In the genomic region with DNA sequence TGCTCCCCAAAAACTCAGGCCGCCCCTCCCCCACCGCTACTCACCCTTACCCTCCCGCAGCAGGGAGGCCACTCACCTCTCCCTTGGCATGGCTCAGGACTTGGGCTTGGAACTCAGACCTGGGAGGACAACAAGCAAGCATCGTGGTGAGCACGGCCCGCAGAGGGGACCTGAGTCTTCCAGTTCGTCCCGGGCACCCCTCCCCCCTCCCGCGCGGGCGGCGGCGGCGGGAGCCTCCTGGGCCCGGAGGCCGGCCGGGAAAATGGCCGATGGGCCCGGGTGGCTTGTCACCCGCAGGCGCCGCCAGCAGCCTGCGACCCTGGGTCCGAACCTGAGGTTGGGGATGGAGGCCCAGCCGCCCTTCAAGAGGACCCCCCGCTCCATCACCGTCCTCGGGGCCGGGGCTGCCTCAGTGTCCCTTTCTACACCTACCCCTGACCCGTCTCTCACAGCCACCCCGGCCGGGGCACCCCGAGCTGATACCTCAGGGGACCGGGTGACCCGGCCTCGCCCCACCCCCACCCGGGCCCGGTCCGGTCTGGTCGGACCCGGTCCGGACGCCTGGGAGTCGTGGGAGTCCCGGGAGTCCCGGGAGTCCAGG, we compare ENCODE assay signal across 8 mouse cellular contexts. TPM values are rescaled to one million over a fixed set of nuclear protein-coding genes. Genes with fewer than 3 reads are reported as not detected.
DNase-seq lines count a peak whose midpoint lies in the region; ATAC-seq and TF ChIP-seq lines count a peak whose summit lies in the region.

No protein-coding gene starts in this region.

- peak overlapping the region; percentile 53 for H3ac ChIP-seq in C2C12 (ENCODE audit: control insufficient read depth, insufficient read length, low read depth)

- TF ChIP-seq POLR2A in MEL (IDR thresholded peaks at IDR 0.05; ENCODE audit: control insufficient read depth in 1 of 2, insufficient read depth in 1 of 2, low read depth in 1 of 2, low read length in 2 of 2, poor library complexity in 1 of 2), result no peak

- no peak for TF ChIP-seq RAD21 in MEL (IDR thresholded peaks at IDR 0.05; ENCODE audit: low read depth, low read length)

- TF ChIP-seq CTCF in C2C12 (IDR thresholded peaks at IDR 0.05; ENCODE audit: control insufficient read depth, insufficient read depth, insufficient read length), result no peak
- TF ChIP-seq CTCF in MEL (IDR thresholded peaks at IDR 0.05 in 2 of 3, conservative IDR thresholded peaks at IDR 0.05 in 1 of 3; ENCODE audit: control insufficient read depth in 1 of 3, insufficient read depth in 1 of 3, low read depth in 2 of 3, low read length in 3 of 3, poor library complexity in 1 of 3, severe bottlenecking in 1 of 3), result no peak

- H3K79me3 ChIP-seq in C2C12 (ENCODE audit: low read depth), result peaks cover 3% of the 10 kb centered on the region

- H3K79me2 ChIP-seq in C2C12 (ENCODE audit: control insufficient read depth, insufficient read depth), result peaks cover 13% of the 10 kb centered on the region
- peaks cover 12% of the 10 kb centered on the region for H3K79me2 ChIP-seq in MEL (ENCODE audit: control insufficient read depth, insufficient read depth, low read length, poor library complexity)

- peak overlapping the region; percentile 98 for H3K4me2 ChIP-seq in heart, embryonic 12.5 days
- H3K4me2 ChIP-seq in kidney, embryonic 16.5 days (replicated peaks; ENCODE audit: low read depth, low read length), result peak overlapping the region; percentile 98
- H3K4me2 ChIP-seq in lung, embryonic 16.5 days (ENCODE audit: low read depth, low read length), result peak overlapping the region; percentile 98

- H3K9me3 ChIP-seq in MEL (replicated peaks; ENCODE audit: insufficient read depth, low read length), result no peaks in the 10 kb centered on the region
- no peaks in the 10 kb centered on the region for H3K9me3 ChIP-seq in heart, embryonic 12.5 days (replicated peaks)
- no peaks in the 10 kb centered on the region for H3K9me3 ChIP-seq in kidney, embryonic 16.5 days (ENCODE audit: low read length)
- no peaks in the 10 kb centered on the region for H3K9me3 ChIP-seq in lung, embryonic 16.5 days (ENCODE audit: control insufficient read depth, low read length)

- H3K27ac ChIP-seq in MEL (ENCODE audit: control insufficient read depth, low read depth, low read length), result peak overlapping the region; percentile 17
- H3K27ac ChIP-seq in heart, embryonic 12.5 days (ENCODE audit: poor library complexity, severe bottlenecking), result peak overlapping the region; percentile 40
- peak overlapping the region; percentile 73; the same call in 1 of the 2 replicates for H3K27ac ChIP-seq in kidney, embryonic 16.5 days (ENCODE audit: low read length)
- H3K27ac ChIP-seq in lung, embryonic 16.5 days (ENCODE audit: low read length), result peak overlapping the region; percentile 58

- H3K36me3 ChIP-seq in C2C12 (ENCODE audit: control insufficient read depth, insufficient read depth) (peaks cover 3% of the 10 kb centered on the region), MEL (ENCODE audit: control insufficient read depth in 1 of 2, insufficient read depth in 2 of 2, low read length in 2 of 2) (peaks cover 3 to 23% of the 10 kb centered on the region in 2 experiments)
- H3K36me3 ChIP-seq in heart, embryonic 12.5 days, result peaks cover 21% of the 10 kb centered on the region
- H3K36me3 ChIP-seq in kidney, embryonic 16.5 days (ENCODE audit: insufficient read depth, low read length), result peaks cover 12% of the 10 kb centered on the region
- peaks cover 7% of the 10 kb centered on the region for H3K36me3 ChIP-seq in lung, embryonic 16.5 days (ENCODE audit: control insufficient read depth, insufficient read depth, low read length)

- peak overlapping the region; percentile 93 for H3K9ac ChIP-seq in MEL (ENCODE audit: control insufficient read depth, low read depth, low read length, poor library complexity, severe bottlenecking)
- peak overlapping the region; percentile 90 for H3K9ac ChIP-seq in heart, embryonic 12.5 days
- peak overlapping the region; percentile 82 for H3K9ac ChIP-seq in kidney, embryonic 16.5 days (replicated peaks; ENCODE audit: low read length)
- H3K9ac ChIP-seq in lung, embryonic 16.5 days (ENCODE audit: low read length), result peak overlapping the region; percentile 84

- peaks cover 4 to 20% of the 10 kb centered on the region in 2 experiments; a peak in 3 of 4 replicates for H3K4me1 ChIP-seq in MEL (ENCODE audit: control insufficient read depth in 1 of 2, insufficient read depth in 2 of 2, low read length in 2 of 2)
- H3K4me1 ChIP-seq in heart, embryonic 12.5 days (replicated peaks), result peaks cover 20% of the 10 kb centered on the region
- peaks cover 23% of the 10 kb centered on the region for H3K4me1 ChIP-seq in kidney, embryonic 16.5 days (ENCODE audit: insufficient read depth, low read length)
- peaks cover 29% of the 10 kb centered on the region for H3K4me1 ChIP-seq in lung, embryonic 16.5 days (replicated peaks; ENCODE audit: control insufficient read depth, insufficient read depth, low read length)

- TF ChIP-seq EP300 in MEL (IDR thresholded peaks at IDR 0.05; ENCODE audit: low read depth in 1 of 2, low read length in 2 of 2), result no peak

- H3K4me3 ChIP-seq in C2C12 (ENCODE audit: insufficient read depth, poor library complexity, severe bottlenecking), result peak overlapping the region; percentile 55
- H3K4me3 ChIP-seq in MEL (ENCODE audit: control insufficient read depth in 1 of 2, insufficient read depth in 1 of 2, low read depth in 2 of 2, low read length in 2 of 2), result peak overlapping the region; percentile 70 to 74
- peak overlapping the region; percentile 88 for H3K4me3 ChIP-seq in heart, embryonic 12.5 days
- H3K4me3 ChIP-seq in kidney, embryonic 16.5 days (ENCODE audit: low read length), result peak overlapping the region; percentile 87
- peak overlapping the region; percentile 91 for H3K4me3 ChIP-seq in lung, embryonic 16.5 days (ENCODE audit: low read length)

- no peaks in the 10 kb centered on the region for H3K27me3 ChIP-seq in C2C12 (ENCODE audit: control insufficient read depth, insufficient read depth, insufficient read length)
- no peaks in the 10 kb centered on the region for H3K27me3 ChIP-seq in MEL (ENCODE audit: control insufficient read depth in 1 of 2, insufficient read depth in 2 of 2, low read length in 2 of 2)
- no peaks in the 10 kb centered on the region for H3K27me3 ChIP-seq in heart, embryonic 12.5 days (replicated peaks)
- H3K27me3 ChIP-seq in kidney, embryonic 16.5 days (ENCODE audit: insufficient read depth, low read length), result no peaks in the 10 kb centered on the region
- no peaks in the 10 kb centered on the region for H3K27me3 ChIP-seq in lung, embryonic 16.5 days (ENCODE audit: control insufficient read depth, insufficient read depth, low read depth, low read length)

- peak; percentile 31 for ATAC-seq in heart, embryonic 12.5 days (ENCODE audit: insufficient number of reproducible peaks, low FRiP score)
- peak; percentile 56 for ATAC-seq in kidney, embryonic 16.5 days (ENCODE audit: low FRiP score, low TSS enrichment)
- peak; percentile 15 for ATAC-seq in lung, embryonic 16.5 days (ENCODE audit: low read depth)

- under 1% methylated on average over 47 of the region's 47 CpGs for whole genome bisulfite sequencing in heart, embryonic 12.5 days
- under 1% methylated on average over 46 of the region's 47 CpGs for WGBS in kidney, embryonic 16.5 days
- under 1% methylated on average over 31 of the region's 47 CpGs for WGBS in lung, embryonic 16.5 days

- peak; percentile 56 for DNase-seq in MEL (ENCODE audit: low read depth, low spot score)
- DNase-seq in cerebellum, postnatal 10 days, result peak; percentile 65 to 66
- peak; percentile 39 to 42 for DNase-seq in spleen, adult 18-20 months
- no peak for DNase-seq in ovary, postnatal 10 days (ENCODE audit: low spot score)

TF ChIP-seq in C2C12, 6 proteins besides CTCF, POLR2A, EP300 and RAD21:
- TF ChIP-seq USF1 (IDR thresholded peaks at IDR 0.05; ENCODE audit: low read depth) (no peak), MYOD1 (IDR thresholded peaks at IDR 0.05; ENCODE audit: control insufficient read depth, insufficient read length, low read depth) (no peak), MAX (IDR thresholded peaks at IDR 0.05) (no peak), CEBPB (IDR thresholded peaks at IDR 0.05; ENCODE audit: low read depth) (no peak), FOSL1 (IDR thresholded peaks at IDR 0.05; ENCODE audit: insufficient read depth, low read length, poor library complexity, severe bottlenecking) (no peak)

TF ChIP-seq in MEL, 35 proteins besides CTCF, POLR2A, EP300 and RAD21:
- TF ChIP-seq HCFC1 (IDR thresholded peaks at IDR 0.05; ENCODE audit: low read depth, low read length), result no peak
- peak; percentile 62 for TF ChIP-seq CHD2 (IDR thresholded peaks at IDR 0.05; ENCODE audit: low read length)
- 0 out of 2 replicates have a peak, but pooled peaks have one; percentile 3 for TF ChIP-seq MAX (IDR thresholded peaks at IDR 0.05; ENCODE audit: low read length)
- TF ChIP-seq MYC (IDR thresholded peaks at IDR 0.05; ENCODE audit: low read depth, low read length), result no peak
- TF ChIP-seq MAZ (IDR thresholded peaks at IDR 0.05; ENCODE audit: low read depth, low read length), result no peak
- no peak for TF ChIP-seq ZMIZ1 (IDR thresholded peaks at IDR 0.05; ENCODE audit: low read depth, low read length)
- no peak for TF ChIP-seq JUND (IDR thresholded peaks at IDR 0.05; ENCODE audit: low read depth, low read length)
TF ChIP-seq in MEL: peak in this region for 2.

RNA-seq across cellular contexts. Expression of gene Ccne1, which starts 0.5 kb away (rescaled TPM):
- polyA plus RNA-seq in C2C12 (2012; fragmentation: generic; extraction: Trizol), result 58.6 TPM
- total RNA-seq in MEL (2012; rRNA removed), result 48.5 and 53.1 TPM in 2 replicates
- 100 to 1,000 TPM in 1 of 2 experiments, 10 to 100 TPM in 1; 78.0 to 321 TPM for polyA plus RNA-seq in MEL (2012; ENCODE audit: insufficient read depth in 1 of 2, insufficient read length in 2 of 2, low read depth in 1 of 2, low replicate concordance in 2 of 2, missing spikeins in 1 of 2)
- polyA plus RNA-seq in heart, embryonic 12.5 days (2016; fragmentation: Nextera tagmentation; extraction: Ambion mirVana), result 47.9 and 48.1 TPM in 2 replicates
- polyA plus RNA-seq in kidney, embryonic 16.5 days (2015; fragmentation: Nextera tagmentation; extraction: Ambion mirVana), result 59.9 and 63.7 TPM in 2 replicates
- 40.6 and 48.5 TPM in 2 replicates for polyA plus RNA-seq in lung, embryonic 16.5 days (2015; fragmentation: Nextera tagmentation; extraction: Ambion mirVana)

Comparison
In these comparisons a context has a peak if more than half of its experiments do, and no peak if none do; other contexts are left out.
1. H3K27ac ChIP-seq: peak in every context shown above with its lines; median percentile 73 in kidney, embryonic 16.5 days; 58 in lung, embryonic 16.5 days; 40 in heart, embryonic 12.5 days; 17 in MEL.